Mouse (Mus musculus) brain, embryonic 14.5 days (tissue): Measurements from ENCODE around the gene Zdhhc16.

ENCODE experiments used
- CTCF ChIP-seq: fragments of 200-500 bp; IDR thresholded peaks from 2 replicates; pipeline ENCODE4 v1.5.1; 2012; ENCODE audit warnings: inconsistent platforms, mild to moderate bottlenecking, moderate library complexity, borderline replicate concordance; ENCODE audit not compliant: insufficient read depth, insufficient read length; ENCODE audit errors: extremely low read depth
- POLR2A ChIP-seq: fragments of 200-500 bp; IDR thresholded peaks from 2 replicates; pipeline ENCODE4 v1.6.1; 2012; ENCODE audit warnings: mild to moderate bottlenecking, inconsistent platforms, borderline replicate concordance; ENCODE audit not compliant: poor library complexity, insufficient read depth, insufficient read length, severe bottlenecking; ENCODE audit errors: extremely low read depth

GRCm38 (mm10) chr19:41992971-41993370 lies 59.7 kb downstream of the Zdhhc16 start:
- no peak for TF ChIP-seq POLR2A
- TF ChIP-seq CTCF = no peak
